Mouse (Mus musculus): ENCODE data around the gene Trmt10a.
A peak's percentile ranks its signal among the peaks of the same experiment; 100 is the strongest.

Trmt10a gene

DNA sequence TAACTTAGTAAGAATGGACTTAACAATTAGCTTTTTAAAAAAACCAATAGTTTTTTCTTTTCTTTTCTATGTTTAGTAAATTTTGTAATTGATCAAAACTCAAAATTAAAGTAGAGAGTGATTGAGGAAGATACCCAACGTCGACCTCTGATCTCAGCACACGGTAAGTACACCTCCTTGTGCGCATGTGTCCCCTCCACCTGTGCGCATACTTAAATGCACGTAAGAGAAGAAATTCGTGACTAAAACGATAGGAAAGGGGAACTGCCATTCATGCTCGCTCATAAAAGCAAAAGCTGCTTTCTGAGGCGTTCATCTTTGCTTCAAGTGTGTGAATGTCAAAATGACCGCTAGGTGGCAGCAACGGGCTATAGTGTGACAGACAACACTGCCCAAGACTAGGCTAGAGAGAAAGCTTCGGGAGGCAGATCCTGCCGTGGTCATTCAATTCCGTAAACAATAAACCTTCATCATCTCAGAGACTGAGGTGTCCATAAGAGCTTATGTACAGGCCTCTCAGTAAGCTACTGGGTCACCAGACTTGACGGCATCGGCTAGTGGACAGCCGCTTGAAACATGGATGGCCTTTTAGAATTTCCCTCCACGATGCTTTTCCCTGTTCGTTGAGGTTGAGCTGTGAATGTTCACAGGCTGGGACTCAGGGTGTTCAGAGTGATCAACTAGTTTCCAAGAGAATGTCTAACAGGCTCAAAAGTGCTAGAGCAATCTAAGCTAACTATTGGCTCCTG lies 54.9 kb downstream of the Trmt10a start:
- DNase-seq = peak; percentile 78

DNA sequence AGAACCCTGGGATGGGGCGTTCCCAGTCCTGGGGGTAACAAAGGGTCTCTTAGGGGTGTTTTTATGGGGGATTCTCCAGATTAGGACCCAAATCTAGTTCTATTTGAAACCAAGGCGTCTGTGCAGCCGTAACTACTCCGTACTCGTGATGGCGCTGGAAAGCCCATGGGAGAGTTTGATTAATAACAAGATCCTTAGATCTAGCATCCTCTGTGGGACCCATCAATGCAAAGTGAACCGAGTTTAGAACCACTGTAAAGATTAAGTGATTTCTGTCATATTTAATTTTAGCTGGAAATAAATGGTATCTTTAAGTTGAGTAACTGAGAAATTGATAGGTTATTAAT lies 55.4 kb downstream of the Trmt10a start:
- DNase-seq = no peak

DNA sequence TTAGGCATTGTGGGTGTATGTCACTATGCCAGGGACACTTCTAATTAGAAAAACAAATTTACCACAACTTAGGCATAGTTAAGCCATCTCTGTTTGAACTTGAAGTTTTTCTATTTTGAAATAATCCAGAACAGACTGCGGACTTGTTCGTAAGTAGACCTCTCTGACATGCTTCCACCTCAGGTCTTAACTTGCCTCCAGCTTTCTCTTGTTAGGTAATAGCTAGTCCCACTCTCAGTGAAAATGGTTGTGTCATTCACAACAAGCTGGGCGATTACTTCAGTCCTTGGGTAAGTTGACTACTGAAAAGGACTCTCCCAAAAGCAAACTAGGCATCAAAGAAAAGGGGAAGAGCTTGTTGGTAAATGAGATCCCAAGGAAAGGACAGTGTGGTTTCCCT lies 65.6 kb downstream of the Trmt10a start:
- DNase-seq = no peak
